ENCODE assay signal across 13 mouse cellular contexts in genomic region chr8:80478156-80478555, GRCm38 (mm10). TPM values are rescaled to one million over a fixed set of nuclear protein-coding genes. Genes with fewer than 3 reads are reported as not detected.
"Had no signal": no experiment of that assay in that cellular context is flagged by ENCODE, and none has a peak within 500 bp of the region (broad histone marks: within the 10 kb centered on the region; RNA-seq: fewer than 3 reads in every experiment).

No protein-coding gene starts in this region.

- DNase-seq: lung, adult 18-20 months; lung, embryonic 14.5 days; lung, postnatal 10 days; lung, postnatal 4 days; midbrain, embryonic 14.5 days; retina, postnatal 1 day; right cerebral cortex, adult 18-20 months; right cerebral cortex, postnatal 14 days; thymus, adult 2 months; thymus, postnatal 25 days; thymus, postnatal 4 days had no signal

RNA-seq across cellular contexts. Expression of gene Gypa, which starts 15.4 kb away (rescaled TPM):
- polyA plus RNA-seq: myocyte; testis, adult 2 months had no signal
